Mouse (Mus musculus) midbrain, postnatal 0 days (tissue): ENCODE measurements around the gene Gm49403. TPM values are rescaled to one million over a fixed set of nuclear protein-coding genes. Genes with fewer than 3 reads are reported as not detected.
A peak's percentile ranks its signal among the peaks of the same experiment; 100 is the strongest.
"Not testable (repeated sequence)": the region's sequence is repeated elsewhere in the genome, so short reads cannot be mapped to it uniquely, and the experiment has no call there.

ENCODE experiments used
- ATAC-seq: fragments of 200-750 bp; cut with Nextera tagmentation; 2 replicates; pipeline ENCODE4 v1.8.0; 2017; ENCODE audit warnings: moderate number of reproducible peaks, mild to moderate bottlenecking, moderate TSS enrichment, moderate library complexity; ENCODE audit not compliant: low FRiP score
- DNase-seq: peaks from one replicate; pipeline ENCODE4 v3.0.0-alpha.2; 2015; ENCODE audit warnings: low spot score
- H3K27ac ChIP-seq: fragments of 300-500 bp; sonication (generic); 2 replicates; pipeline ENCODE4 v1.5.1; 2014; ENCODE audit warnings: low read depth, mild to moderate bottlenecking, low read length, mixed read lengths
- H3K27me3 ChIP-seq: fragments of 300-500 bp; sonication (generic); 2 replicates; pipeline ENCODE4 v1.6.1; 2014; ENCODE audit warnings: low read length, control low read depth, mixed read lengths; ENCODE audit not compliant: insufficient read depth
- H3K36me3 ChIP-seq: fragments of 300-500 bp; sonication (generic); 2 replicates; pipeline ENCODE4 v1.6.1; 2014; ENCODE audit warnings: low read length, control low read depth, mixed read lengths; ENCODE audit not compliant: insufficient read depth
- H3K4me1 ChIP-seq: fragments of 300-500 bp; sonication (generic); 2 replicates; pipeline ENCODE4 v1.6.1; 2014; ENCODE audit warnings: mild to moderate bottlenecking, control low read depth, antibody characterized with exemption, low read length, mixed read lengths; ENCODE audit not compliant: insufficient read depth
- H3K4me2 ChIP-seq: fragments of 300-500 bp; sonication (generic); 2 replicates; pipeline ENCODE4 v1.6.1; 2014; ENCODE audit warnings: low read depth, mild to moderate bottlenecking, low read length, mixed read lengths; ENCODE audit not compliant: poor library complexity, severe bottlenecking
- H3K4me3 ChIP-seq: fragments of 300-500 bp; sonication (generic); 2 replicates; pipeline ENCODE4 v1.5.1; 2014; ENCODE audit warnings: low read depth, mild to moderate bottlenecking, low read length, moderate library complexity
- H3K9ac ChIP-seq: fragments of 300-500 bp; sonication (generic); replicated peaks from 2 replicates; pipeline ENCODE4 v1.6.1; 2014; ENCODE audit warnings: mild to moderate bottlenecking, low read length, moderate library complexity, mixed read lengths; ENCODE audit not compliant: poor library complexity, severe bottlenecking
- H3K9me3 ChIP-seq: fragments of 300-500 bp; sonication (generic); 2 replicates; pipeline ENCODE4 v1.6.1; 2016; ENCODE audit warnings: low read length, control low read depth
- CTCF ChIP-seq: IDR thresholded peaks from 2 replicates; pipeline ENCODE4 v1.5.1; 2016; ENCODE audit warnings: antibody characterized with exemption, mild to moderate bottlenecking
- WGBS: fragments of 180-500 bp; shearing (Covaris S2); extraction: QIAGEN DNeasy Blood & Tissue Kit; methylation state at CpG from one replicate; pipeline ENCODE4 v1.1.7; 2014; 5-methylcytosine and 5-hydroxymethylcytosine counted together
- polyA plus RNA-seq: library from polyadenylated mRNA; unstranded; fragments of >200 nt; fragmentation: Nextera tagmentation; extraction: Ambion mirVana; gene quantifications from 2 replicates; pipeline ENCODE4 v1.2.1, GENCODE M21; 2015
- total RNA-seq: library from RNA; depleted of rRNA; stranded (reverse); fragments of >200 nt; gene quantifications from 2 replicates; pipeline ENCODE4 v1.2.3, GENCODE M21; 2014; rRNA removed

The Gm49403 gene
- not detected in 2 replicates for total RNA-seq
- not detected in 2 replicates for polyA plus RNA-seq

DNA sequence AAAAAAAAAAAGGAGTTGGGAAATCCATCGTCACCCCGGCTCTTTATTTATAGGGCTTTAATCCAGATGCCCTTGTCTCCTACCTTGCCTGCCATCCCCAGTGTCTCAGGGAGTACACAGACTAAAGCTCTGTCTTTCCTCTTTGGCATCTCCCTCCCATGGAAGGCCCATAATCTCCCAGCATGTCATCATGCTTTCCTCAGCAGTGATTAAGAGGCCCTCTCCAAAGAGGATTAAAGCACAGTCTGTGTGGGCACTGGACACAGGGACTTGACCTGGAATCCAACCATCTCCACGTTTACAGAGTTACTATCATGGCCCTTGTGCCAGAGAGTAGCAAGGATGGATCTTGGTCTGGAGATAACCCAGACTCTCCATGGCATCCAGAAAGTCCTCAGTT is at the start of gene Gm49403, which contains the start of gene Lbhd1:
Gene Gm49403 (plus strand): TSS at position 315 of the 400 bp plus-strand sequence.
Gene Lbhd1 (plus strand): TSS at position 117 of the 400 bp plus-strand sequence.
- Histone ChIP-seq H3K9ac (no peak within 1 kb of the TSS), H3K27ac (no peak within 1 kb of the TSS), H3K4me1 (peaks cover 4% of the 10 kb centered on the region), H3K4me3 (no peak within 1 kb of the TSS), H3K9me3 (no peaks in the 10 kb centered on the region), H3K36me3 (no peaks in the 10 kb centered on the region), H3K4me2 (no peak within 1 kb of the TSS), H3K27me3 (no peaks in the 10 kb centered on the region)
- WGBS = 69% methylated on average over 3 of the region's 3 CpGs
- DNase-seq (no peak), ATAC-seq (no peak)
- no peak for TF ChIP-seq CTCF

DNA sequence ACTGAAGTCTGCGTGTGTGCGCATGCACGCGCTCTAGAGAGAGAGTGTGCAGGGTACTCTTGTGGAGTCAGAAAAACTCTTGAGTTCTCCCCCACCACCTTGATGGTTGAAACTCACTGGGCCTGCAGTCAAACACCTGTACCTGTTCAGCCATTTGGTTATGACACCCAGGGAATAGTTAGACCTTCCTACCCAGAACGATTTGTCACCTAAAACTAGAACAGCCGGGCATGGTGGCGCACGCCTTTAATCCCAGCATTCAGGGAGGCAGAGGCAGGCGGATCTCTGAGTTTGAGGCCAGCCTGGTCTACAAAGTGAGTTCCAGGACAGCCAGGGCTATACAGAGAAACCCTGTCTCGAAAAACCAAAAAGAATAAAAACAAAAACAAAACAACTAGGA is 47.4 kb upstream of the Gm49403 start:
- 96% methylated on average over 10 of the region's 10 CpGs for WGBS
- not testable (repeated sequence) for H3K4me3 ChIP-seq, DNase-seq, H3K9ac ChIP-seq, H3K9me3 ChIP-seq, H3K4me1 ChIP-seq, H3K27me3 ChIP-seq, ATAC-seq
- Histone ChIP-seq H3K4me2 (peak overlapping the region; percentile 85; the same call in 1 of the 2 replicates), H3K27ac (peak overlapping the region; percentile 96), H3K36me3 (peaks cover 21% of the 10 kb centered on the region)

DNA sequence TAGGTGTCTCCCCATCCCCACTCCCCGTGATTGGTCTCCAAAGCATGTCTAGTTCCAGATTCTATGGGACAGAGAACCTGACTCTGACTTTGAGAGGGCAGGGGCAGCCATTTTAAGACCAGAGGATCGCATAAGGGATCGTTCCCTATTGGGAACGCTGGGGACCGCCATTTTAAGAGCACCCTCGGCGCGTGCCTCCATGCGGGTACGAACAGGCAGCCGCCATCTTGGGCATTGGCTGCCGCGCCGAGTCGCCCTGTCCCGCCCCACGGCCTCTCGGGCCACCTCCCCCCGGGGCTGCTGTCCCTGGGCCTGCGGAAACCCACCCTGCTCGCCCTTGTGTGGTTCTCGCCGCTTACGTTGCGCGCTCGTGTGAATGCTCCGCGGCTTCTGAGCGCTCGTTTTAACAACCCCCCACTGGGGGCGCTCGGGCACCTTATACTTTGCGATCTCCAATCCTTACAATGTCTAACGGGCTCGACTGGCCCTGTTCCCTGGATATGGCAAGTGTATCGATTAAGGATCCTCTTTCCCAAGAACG is 46.4 kb upstream of the Gm49403 start, which contains the start of gene Bscl2:
Gene Bscl2 (plus strand): TSS at position 217 of the 541 bp plus-strand sequence.
- peak; percentile 71 for TF ChIP-seq CTCF
- Histone ChIP-seq H3K27me3 (no peaks in the 10 kb centered on the region), H3K9ac (peak within 1 kb of the TSS; percentile 87), H3K4me1 (peaks cover 9% of the 10 kb centered on the region), H3K4me2 (peak within 1 kb of the TSS; percentile 85), H3K27ac (peak within 1 kb of the TSS; percentile 96), H3K4me3 (peak within 1 kb of the TSS; percentile 68), H3K36me3 (peaks cover 13% of the 10 kb centered on the region), H3K9me3 (no peaks in the 10 kb centered on the region)
- DNase-seq (peak; percentile 92), ATAC-seq (peak; percentile 74)
- WGBS = under 1% methylated on average over 38 of the region's 38 CpGs

DNA sequence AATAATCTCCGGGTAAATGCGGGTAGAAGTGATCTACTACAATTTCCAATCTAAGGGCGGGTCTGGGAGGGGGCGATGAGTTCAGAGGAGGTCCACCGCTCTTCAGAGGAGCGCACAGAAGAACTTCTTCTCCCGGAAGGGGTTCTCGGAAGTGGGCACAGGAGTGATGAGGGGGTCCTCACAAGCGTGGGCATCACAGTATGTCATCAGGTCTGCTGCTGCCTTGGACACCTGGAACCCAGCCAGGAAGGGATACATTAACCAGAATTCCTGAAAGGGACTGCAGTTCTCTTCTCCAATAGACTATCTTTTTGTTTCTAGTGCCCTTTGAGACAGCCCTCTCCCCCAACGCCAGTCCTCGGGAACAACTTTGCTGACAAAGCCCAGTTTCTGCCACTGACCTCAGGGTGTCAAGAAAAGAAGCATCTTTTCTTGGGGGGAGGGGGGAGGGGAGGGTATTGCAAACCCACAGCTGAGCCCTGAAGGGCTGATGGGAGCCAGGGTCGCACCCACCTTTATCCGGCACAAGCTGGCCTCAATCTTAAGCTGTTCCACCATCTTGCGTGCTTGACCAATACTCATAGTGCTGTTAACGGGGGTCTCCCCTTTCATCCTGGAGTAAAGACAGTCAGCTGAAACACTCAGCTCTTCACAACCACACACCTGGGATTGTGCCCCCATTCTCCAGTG is 45.5 kb upstream of the Gm49403 start:
- peaks cover 9% of the 10 kb centered on the region for H3K4me1 ChIP-seq
- peak overlapping the region; percentile 87 for H3K9ac ChIP-seq
- peak; percentile 63 for DNase-seq
- peak overlapping the region; percentile 85 for H3K4me2 ChIP-seq
- H3K9me3 ChIP-seq = no peaks in the 10 kb centered on the region
- 4% methylated on average over 15 of the region's 15 CpGs for WGBS
- ATAC-seq = 0 out of 2 replicates have a peak, but pooled peaks have one; percentile 8
- no peak for TF ChIP-seq CTCF
- peak overlapping the region; percentile 68 for H3K4me3 ChIP-seq
- peaks cover 10% of the 10 kb centered on the region for H3K36me3 ChIP-seq
- no peaks in the 10 kb centered on the region for H3K27me3 ChIP-seq
- H3K27ac ChIP-seq = peak overlapping the region; percentile 96

DNA sequence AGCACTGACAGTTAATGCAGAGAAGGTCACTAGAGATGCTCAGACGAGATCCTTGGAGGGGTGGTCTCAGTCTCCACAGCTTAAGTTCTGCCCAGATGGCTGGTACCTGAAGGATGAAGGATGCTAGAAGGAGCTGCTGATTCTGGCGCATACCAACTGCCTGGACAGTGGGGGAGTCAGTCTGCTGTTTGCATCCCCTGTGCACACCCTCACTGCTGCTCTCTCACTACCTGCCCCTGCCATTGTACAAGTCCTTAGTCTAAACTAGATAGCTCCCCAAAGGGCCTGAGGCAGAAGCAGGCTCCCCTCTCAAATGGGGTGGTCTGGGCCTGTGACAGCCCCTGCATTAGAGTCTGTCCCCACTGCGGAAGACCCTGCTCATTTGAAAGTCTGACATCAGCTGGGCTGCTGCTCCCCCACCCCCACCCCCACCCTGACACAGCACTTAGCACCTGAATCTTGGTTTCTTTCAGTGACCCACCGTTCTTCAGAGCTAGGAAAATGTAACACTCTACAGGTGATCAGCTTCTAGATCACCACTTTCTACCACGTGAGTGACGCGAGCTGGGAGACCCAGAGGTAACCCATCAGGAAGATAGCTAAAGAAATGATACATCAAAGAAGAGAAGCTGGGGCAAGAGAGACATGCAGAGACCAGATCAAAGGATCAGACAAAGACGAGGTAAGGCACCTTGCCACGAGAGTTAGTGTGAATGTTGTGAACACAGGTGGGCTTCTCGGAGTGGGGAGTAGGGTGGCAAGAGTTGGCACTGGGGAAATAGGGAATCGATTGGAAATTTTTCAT is 44.4 kb upstream of the Gm49403 start, which contains the start of gene Gng3:
Gene Gng3 (minus strand): TSS at position 92 of the 805 bp plus-strand sequence.
- Histone ChIP-seq H3K4me1 (peaks cover 9% of the 10 kb centered on the region), H3K36me3 (peaks cover 9% of the 10 kb centered on the region), H3K9ac (peak within 1 kb of the TSS; percentile 87), H3K27me3 (no peaks in the 10 kb centered on the region), H3K9me3 (no peaks in the 10 kb centered on the region), H3K27ac (peak within 1 kb of the TSS; percentile 96), H3K4me3 (peak within 1 kb of the TSS; percentile 68), H3K4me2 (peak within 1 kb of the TSS; percentile 85)
- TF ChIP-seq CTCF = no peak; the same call in 1 of the 2 replicates
- DNase-seq = peak; percentile 95
- ATAC-seq = peak; percentile 85
- 20% methylated on average over 11 of the region's 11 CpGs for WGBS
